Mouse (Mus musculus): ENCODE measurements at regions not wholly inside any gene's neighbourhood (a gene's known extent, or its start where the extent isn't known, plus 50 kb on each side); places are given as distances from the start of the nearest gene placed in this dataset.

DNA sequence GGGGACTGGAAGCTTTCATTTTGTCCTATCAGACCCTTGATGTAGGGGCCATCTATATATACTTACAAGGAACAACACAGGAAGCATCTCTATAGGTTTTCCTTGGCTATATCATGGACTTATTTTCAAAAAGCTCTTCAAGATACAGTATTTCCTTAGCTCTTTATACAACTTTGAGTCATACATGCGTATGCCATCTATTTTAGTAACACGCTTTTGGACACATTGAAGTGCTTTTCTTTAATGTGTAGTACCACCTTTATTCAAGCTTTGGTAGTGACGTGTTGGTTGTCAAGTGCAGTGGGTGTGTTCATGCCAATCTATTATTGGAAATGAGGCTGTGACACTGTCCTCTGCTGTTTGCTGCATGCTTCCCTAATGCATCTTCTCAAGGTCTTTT is 202.1 kb upstream of the Cdh6 start:
- no peaks in the 10 kb centered on the region for H3K4me1 ChIP-seq (ENCODE audit: control insufficient read depth, insufficient read depth, low read length)
- H3K27ac ChIP-seq (ENCODE audit: insufficient read depth, low read depth, low read length), result no peak overlapping the region
- WGBS, result 95% methylated on average over 3 of the region's 3 CpGs
- TF ChIP-seq POLR2A (IDR thresholded peaks at IDR 0.05; ENCODE audit: insufficient read depth, low read depth, low read length) (no peak), CTCF (IDR thresholded peaks at IDR 0.05; ENCODE audit: insufficient read depth, low read depth, low read length) (no peak)
- H3K4me3 ChIP-seq (ENCODE audit: insufficient read depth, low read depth, low read length), result no peak overlapping the region

DNA sequence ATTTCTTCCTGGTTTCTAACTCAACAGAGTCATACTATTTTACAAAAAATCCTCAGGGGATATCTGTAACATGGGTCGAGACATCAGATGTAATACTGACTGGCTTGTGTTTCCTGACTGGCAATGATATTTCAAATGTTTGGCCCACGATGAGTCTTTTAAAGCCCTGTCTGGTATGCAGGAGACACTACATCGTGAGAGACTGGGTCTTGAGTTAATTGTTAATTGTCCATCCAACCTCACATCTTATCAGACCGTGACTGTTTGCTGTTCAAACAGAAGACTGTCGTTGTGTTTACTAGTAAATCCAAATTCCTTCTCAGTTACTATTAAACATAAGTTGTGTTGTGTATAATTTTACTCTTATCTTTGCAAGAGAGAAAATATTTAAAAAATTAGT is 195.3 kb upstream of the Cdh6 start:
- TF ChIP-seq POLR2A (IDR thresholded peaks at IDR 0.05; ENCODE audit: insufficient read depth, low read depth, low read length) (no peak), CTCF (IDR thresholded peaks at IDR 0.05; ENCODE audit: insufficient read depth, low read depth, low read length) (no peak)
- Histone ChIP-seq H3K4me3 (ENCODE audit: insufficient read depth, low read depth, low read length) (no peak overlapping the region), H3K4me1 (ENCODE audit: control insufficient read depth, insufficient read depth, low read length) (no peaks in the 10 kb centered on the region), H3K27ac (ENCODE audit: insufficient read depth, low read depth, low read length) (no peak overlapping the region)
- 90% methylated on average over 5 of the region's 5 CpGs for WGBS

DNA sequence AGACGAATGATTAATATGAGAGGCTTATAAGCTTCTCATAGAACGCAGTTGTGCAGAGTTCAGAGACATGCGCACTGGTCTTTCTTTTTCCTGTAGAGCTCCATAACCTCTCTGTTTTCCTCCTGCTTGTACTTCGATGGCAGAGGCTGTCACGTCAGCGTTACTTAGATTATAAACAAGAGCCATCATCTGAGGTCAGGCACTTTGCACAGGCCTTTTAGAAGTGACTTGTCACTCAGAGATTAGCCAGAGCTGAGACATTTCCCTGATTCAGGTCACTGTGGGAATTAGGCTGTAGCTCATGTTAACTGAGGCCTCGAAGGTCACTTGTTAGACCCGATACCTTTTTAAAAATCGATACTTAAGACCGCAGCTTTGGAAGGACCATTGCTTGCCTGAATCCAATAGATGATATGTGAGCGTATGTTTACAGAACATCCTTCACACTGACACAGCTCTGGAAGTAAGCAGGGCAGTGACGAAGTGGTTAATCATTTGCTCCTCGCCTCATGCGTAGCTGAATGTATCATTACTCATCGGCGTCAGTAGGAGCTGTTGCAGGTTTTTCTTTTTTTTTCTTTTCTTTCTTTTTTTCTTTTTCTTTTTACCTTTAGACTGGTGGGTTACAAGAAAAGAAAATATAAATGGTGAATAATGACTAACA is 193.9 kb upstream of the Cdh6 start:
- Histone ChIP-seq H3K4me3 (ENCODE audit: insufficient read depth, low read depth, low read length) (no peak overlapping the region), H3K27ac (ENCODE audit: insufficient read depth, low read depth, low read length) (no peak overlapping the region), H3K4me1 (ENCODE audit: control insufficient read depth, insufficient read depth, low read length) (no peaks in the 10 kb centered on the region)
- TF ChIP-seq CTCF (IDR thresholded peaks at IDR 0.05; ENCODE audit: insufficient read depth, low read depth, low read length) (no peak), POLR2A (IDR thresholded peaks at IDR 0.05; ENCODE audit: insufficient read depth, low read depth, low read length) (no peak)
- 93% methylated on average over 16 of the region's 16 CpGs for WGBS

DNA sequence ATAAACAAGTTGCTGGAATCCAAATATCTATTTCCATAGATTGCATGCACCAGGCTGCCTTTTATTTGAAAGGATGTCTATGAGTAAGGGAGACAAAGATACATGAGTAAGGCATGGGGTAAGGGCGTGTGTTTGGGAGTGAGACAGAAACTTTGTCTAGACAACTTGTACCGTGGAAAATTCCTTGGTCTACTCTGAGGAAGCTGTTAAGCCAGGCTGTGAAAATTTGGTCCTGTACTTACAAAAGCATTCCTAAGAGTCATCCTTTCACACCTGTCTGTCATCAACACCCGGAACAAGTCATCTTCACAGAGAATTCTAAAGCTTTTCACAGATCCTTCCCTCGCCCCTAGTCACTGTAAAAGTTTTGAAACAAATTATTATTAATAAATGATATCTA is 193.1 kb upstream of the Cdh6 start:
- no peak overlapping the region for H3K4me3 ChIP-seq (ENCODE audit: insufficient read depth, low read depth, low read length)
- WGBS, result 85% methylated on average over 4 of the region's 4 CpGs
- no peak for TF ChIP-seq CTCF (IDR thresholded peaks at IDR 0.05; ENCODE audit: insufficient read depth, low read depth, low read length)
- TF ChIP-seq POLR2A (IDR thresholded peaks at IDR 0.05; ENCODE audit: insufficient read depth, low read depth, low read length), result no peak
- no peaks in the 10 kb centered on the region for H3K4me1 ChIP-seq (ENCODE audit: control insufficient read depth, insufficient read depth, low read length)
- no peak overlapping the region for H3K27ac ChIP-seq (ENCODE audit: insufficient read depth, low read depth, low read length)

DNA sequence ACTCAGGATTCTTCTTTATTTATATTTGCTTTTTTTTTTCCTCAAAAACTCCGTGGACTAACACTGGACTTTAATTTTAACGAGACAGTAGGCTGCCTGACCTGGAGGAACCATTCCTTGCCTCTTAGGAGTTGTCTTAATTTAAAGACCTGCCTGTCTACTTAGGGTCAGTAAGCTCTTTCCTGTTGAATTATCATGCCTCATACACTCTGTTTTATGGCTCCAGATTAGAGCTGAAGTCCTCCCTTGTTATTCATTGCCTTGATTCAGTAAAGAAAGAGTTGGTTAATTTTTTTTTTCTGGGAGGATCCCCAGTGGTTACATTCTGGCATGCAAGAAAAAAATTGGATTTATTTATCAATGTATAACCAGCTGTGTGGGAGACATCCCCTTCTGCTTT is 187.3 kb upstream of the Cdh6 start:
- TF ChIP-seq POLR2A (IDR thresholded peaks at IDR 0.05; ENCODE audit: insufficient read depth, low read depth, low read length) (no peak), CTCF (IDR thresholded peaks at IDR 0.05; ENCODE audit: insufficient read depth, low read depth, low read length) (no peak)
- Histone ChIP-seq H3K4me3 (ENCODE audit: insufficient read depth, low read depth, low read length) (no peak overlapping the region), H3K4me1 (ENCODE audit: control insufficient read depth, insufficient read depth, low read length) (no peaks in the 10 kb centered on the region), H3K27ac (ENCODE audit: insufficient read depth, low read depth, low read length) (no peak overlapping the region)
- 59% methylated on average over 2 of the region's 2 CpGs for WGBS

DNA sequence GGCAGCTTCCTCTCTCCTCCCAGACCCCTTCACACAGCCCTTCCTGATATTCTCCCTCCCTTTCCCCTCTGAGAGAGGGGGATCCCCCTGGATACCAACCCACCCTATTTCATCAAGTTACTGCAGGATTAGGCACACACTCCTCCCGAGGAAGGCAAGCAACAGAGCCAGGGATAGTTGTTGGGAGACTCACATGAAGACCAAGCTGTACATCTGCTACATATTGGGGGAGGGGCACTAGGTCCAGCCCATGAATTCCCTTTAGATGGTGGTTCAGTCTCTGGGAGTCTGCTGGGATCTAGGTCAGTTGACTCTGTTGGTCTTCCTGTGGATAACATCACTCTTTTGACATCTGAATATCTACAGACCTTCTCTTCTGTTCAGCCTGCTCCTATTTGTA is 185.6 kb upstream of the Cdh6 start:
- no peak overlapping the region for H3K27ac ChIP-seq (ENCODE audit: insufficient read depth, low read depth, low read length)
- TF ChIP-seq CTCF (IDR thresholded peaks at IDR 0.05; ENCODE audit: insufficient read depth, low read depth, low read length) (no peak), POLR2A (IDR thresholded peaks at IDR 0.05; ENCODE audit: insufficient read depth, low read depth, low read length) (no peak)
- no peaks in the 10 kb centered on the region for H3K4me1 ChIP-seq (ENCODE audit: control insufficient read depth, insufficient read depth, low read length)
- 34% methylated on average over 1 of the region's 1 CpGs for WGBS
- H3K4me3 ChIP-seq (ENCODE audit: insufficient read depth, low read depth, low read length), result no peak overlapping the region

DNA sequence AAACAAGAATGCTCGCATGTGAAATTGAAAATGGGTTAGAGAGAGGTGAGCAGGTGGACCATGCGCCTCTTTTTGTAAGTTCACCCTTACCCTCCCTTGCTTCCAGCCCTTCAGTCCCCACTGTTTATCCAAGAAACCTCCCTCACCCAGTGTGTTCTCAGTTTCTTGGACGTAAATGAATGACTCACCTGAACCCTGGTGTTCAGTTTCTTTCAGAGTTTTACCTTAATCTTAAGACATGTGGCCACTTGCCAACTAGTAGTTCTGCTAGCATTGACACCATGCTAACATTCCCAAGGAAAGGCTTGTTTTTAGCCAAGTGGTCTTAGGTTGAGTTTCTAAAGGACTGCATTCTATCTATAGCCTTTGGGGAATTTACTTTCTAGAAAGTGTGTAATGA is 176.8 kb upstream of the Cdh6 start:
- no peak overlapping the region for H3K27ac ChIP-seq (ENCODE audit: insufficient read depth, low read depth, low read length)
- H3K4me1 ChIP-seq (ENCODE audit: control insufficient read depth, insufficient read depth, low read length), result no peaks in the 10 kb centered on the region
- TF ChIP-seq POLR2A (IDR thresholded peaks at IDR 0.05; ENCODE audit: insufficient read depth, low read depth, low read length), result no peak
- TF ChIP-seq CTCF (IDR thresholded peaks at IDR 0.05; ENCODE audit: insufficient read depth, low read depth, low read length), result no peak
- 89% methylated on average over 3 of the region's 3 CpGs for WGBS
- no peak overlapping the region for H3K4me3 ChIP-seq (ENCODE audit: insufficient read depth, low read depth, low read length)

DNA sequence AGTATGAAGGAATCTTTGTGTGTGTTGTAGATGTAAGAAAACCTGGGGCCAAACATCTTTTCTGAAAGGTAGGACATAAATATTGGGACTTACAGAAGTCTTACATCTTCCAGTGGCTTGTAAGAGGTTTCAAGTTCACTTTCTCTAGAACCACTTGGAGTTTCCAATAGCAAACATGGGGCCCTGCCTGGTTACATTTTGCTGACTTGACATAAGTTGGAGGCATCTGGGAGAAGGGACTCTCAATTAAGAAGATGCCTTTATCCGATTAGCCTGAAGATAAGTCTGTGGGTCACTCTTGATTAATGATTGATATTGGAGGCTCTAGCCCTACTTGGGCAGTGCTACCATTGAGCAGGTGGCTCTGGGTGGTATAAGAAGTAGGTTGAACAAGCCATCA is 162.9 kb upstream of the Cdh6 start:
- H3K4me1 ChIP-seq (ENCODE audit: control insufficient read depth, insufficient read depth, low read length), result no peaks in the 10 kb centered on the region
- no peak overlapping the region for H3K4me3 ChIP-seq (ENCODE audit: insufficient read depth, low read depth, low read length)
- 96% methylated on average over 1 of the region's 1 CpGs for WGBS
- TF ChIP-seq POLR2A (IDR thresholded peaks at IDR 0.05; ENCODE audit: insufficient read depth, low read depth, low read length) (no peak), CTCF (IDR thresholded peaks at IDR 0.05; ENCODE audit: insufficient read depth, low read depth, low read length) (no peak)
- no peak overlapping the region for H3K27ac ChIP-seq (ENCODE audit: insufficient read depth, low read depth, low read length)

DNA sequence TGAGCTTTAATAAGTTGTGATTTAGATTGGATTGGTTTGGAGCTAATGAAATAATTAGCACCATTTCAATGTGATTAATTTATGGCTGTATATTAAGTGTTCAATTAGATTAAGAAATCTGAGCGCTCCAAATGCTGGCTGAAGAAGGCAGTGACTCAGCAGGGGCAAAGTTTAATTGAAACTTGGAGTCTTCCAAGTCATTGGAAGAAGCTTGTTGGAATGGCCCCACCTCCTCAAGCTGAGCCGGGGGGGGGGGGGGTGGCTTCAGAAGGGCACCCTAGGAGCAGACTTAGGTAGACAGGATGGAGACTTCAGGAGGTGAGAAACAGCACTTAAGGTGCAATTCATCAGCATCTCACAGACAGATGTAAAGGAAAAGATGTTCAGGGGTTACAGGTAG is 151.0 kb upstream of the Cdh6 start:
- 41% methylated on average over 2 of the region's 2 CpGs for WGBS
- Histone ChIP-seq H3K4me1 (ENCODE audit: control insufficient read depth, insufficient read depth, low read length) (no peaks in the 10 kb centered on the region), H3K4me3 (ENCODE audit: insufficient read depth, low read depth, low read length) (no peak overlapping the region), H3K27ac (ENCODE audit: insufficient read depth, low read depth, low read length) (no peak overlapping the region)
- TF ChIP-seq POLR2A (IDR thresholded peaks at IDR 0.05; ENCODE audit: insufficient read depth, low read depth, low read length), result no peak
- TF ChIP-seq CTCF (IDR thresholded peaks at IDR 0.05; ENCODE audit: insufficient read depth, low read depth, low read length), result no peak

All from olfactory bulb, adult 2 months (tissue).